Mouse (Mus musculus) limb, embryonic 12.5 days (tissue): ENCODE measurements around the gene Khdrbs2. TPM values are rescaled to one million over a fixed set of nuclear protein-coding genes. Genes with fewer than 3 reads are reported as not detected.

Experiments
- ATAC-seq: fragments of 200-750 bp; cut with Nextera tagmentation; 2 replicates; pipeline ENCODE4 v1.8.0; 2017; ENCODE audit warnings: low read depth, moderate TSS enrichment; ENCODE audit not compliant: insufficient number of reproducible peaks, insufficient read depth, low FRiP score, low TSS enrichment
- H3K27ac ChIP-seq: fragments of 300-500 bp; sonication (generic); 2 replicates; pipeline ENCODE4 v1.5.1; 2016; ENCODE audit warnings: mild to moderate bottlenecking, moderate library complexity
- H3K27me3 ChIP-seq: fragments of 300-500 bp; sonication (generic); 2 replicates; pipeline ENCODE4 v1.6.1; 2016; ENCODE audit warnings: mild to moderate bottlenecking, moderate library complexity
- H3K36me3 ChIP-seq: fragments of 300-500 bp; sonication (generic); 2 replicates; pipeline ENCODE4 v1.6.1; 2016; ENCODE audit warnings: mild to moderate bottlenecking, moderate library complexity
- H3K4me1 ChIP-seq: fragments of 300-500 bp; sonication (generic); replicated peaks from 2 replicates; pipeline ENCODE4 v1.6.1; 2016
- H3K4me2 ChIP-seq: fragments of 300-500 bp; sonication (generic); 2 replicates; pipeline ENCODE4 v1.6.1; 2016; ENCODE audit warnings: mild to moderate bottlenecking, moderate library complexity
- H3K4me3 ChIP-seq: fragments of 300-500 bp; sonication (generic); replicated peaks from 2 replicates; pipeline ENCODE4 v1.5.1; 2016; ENCODE audit warnings: mild to moderate bottlenecking
- H3K9ac ChIP-seq: fragments of 300-500 bp; sonication (generic); replicated peaks from 2 replicates; pipeline ENCODE4 v1.6.1; 2016; ENCODE audit warnings: mild to moderate bottlenecking, moderate library complexity
- H3K9me3 ChIP-seq: fragments of 300-500 bp; sonication (generic); 2 replicates; pipeline ENCODE4 v1.6.1; 2016; ENCODE audit warnings: mild to moderate bottlenecking, moderate library complexity
- WGBS: fragments of 180-500 bp; shearing (Covaris S2); methylation state at CpG from one replicate; pipeline ENCODE4 v1.1.7; 2016; 5-methylcytosine and 5-hydroxymethylcytosine counted together
- polyA plus RNA-seq: library from polyadenylated mRNA; unstranded; fragments of >200 nt; fragmentation: Nextera tagmentation; extraction: Ambion mirVana; gene quantifications from 2 replicates; pipeline ENCODE4 v1.2.1, GENCODE M21; 2016

The Khdrbs2 gene
- polyA plus RNA-seq, 1 experiment from 2014 or later, result 2.9 TPM

DNA sequence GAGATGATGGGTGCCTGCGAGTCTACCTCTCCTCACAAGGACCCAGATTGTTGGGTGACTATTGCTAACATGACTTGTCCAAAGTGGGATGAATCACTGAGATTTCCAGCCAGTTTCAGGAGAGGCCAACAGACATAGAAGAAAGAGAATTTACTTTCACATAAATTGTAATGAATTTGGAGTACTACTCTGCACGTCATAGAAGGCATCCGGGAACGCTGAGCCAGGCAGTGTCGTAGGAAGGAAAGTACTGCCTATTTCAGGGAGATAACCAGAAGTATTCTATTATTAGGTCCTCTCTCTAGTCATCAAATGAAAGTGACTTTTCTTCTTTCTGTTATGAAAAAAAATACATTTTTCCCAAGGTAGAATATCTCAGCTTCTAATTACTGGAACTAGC lies 466.6 kb downstream of the Khdrbs2 start:
- H3K27ac ChIP-seq, result no peak overlapping the region
- no peak overlapping the region for H3K4me2 ChIP-seq
- H3K9ac ChIP-seq, result no peak overlapping the region
- H3K4me1 ChIP-seq, result no peaks in the 10 kb centered on the region
- no peaks in the 10 kb centered on the region for H3K36me3 ChIP-seq
- no peak overlapping the region for H3K4me3 ChIP-seq
- no peak for ATAC-seq
- 91% methylated on average over 5 of the region's 5 CpGs for WGBS
- H3K9me3 ChIP-seq, result no peaks in the 10 kb centered on the region
- no peaks in the 10 kb centered on the region for H3K27me3 ChIP-seq

DNA sequence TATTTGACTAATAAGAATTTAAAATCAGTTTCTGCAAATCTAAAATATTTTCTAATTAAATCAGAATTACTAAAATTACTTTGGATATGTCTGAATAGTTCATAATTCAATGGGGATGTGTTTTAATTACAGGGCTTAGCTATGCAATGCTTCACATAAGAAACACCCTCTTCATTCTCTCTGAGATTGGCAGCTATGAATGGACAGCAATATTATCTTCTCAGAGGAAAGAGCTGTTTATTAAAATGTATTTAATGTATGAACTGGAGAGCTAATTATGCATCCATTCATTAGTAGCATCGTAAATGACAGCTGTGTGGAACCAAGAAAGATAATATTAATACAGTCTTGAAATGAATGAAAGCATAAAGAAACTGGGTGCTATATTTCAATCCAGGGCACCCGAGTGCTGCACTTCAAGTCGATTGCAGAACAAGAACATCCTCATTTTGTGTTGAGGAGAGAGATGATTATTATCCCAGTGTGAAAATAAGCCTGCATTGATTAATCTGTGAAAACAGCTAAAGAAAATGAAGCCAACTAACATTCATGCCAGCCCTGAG lies 477.2 kb downstream of the Khdrbs2 start:
- H3K9ac ChIP-seq, result no peak overlapping the region
- WGBS, result 82% methylated on average over 3 of the region's 3 CpGs
- H3K27ac ChIP-seq, result no peak overlapping the region
- no peaks in the 10 kb centered on the region for H3K9me3 ChIP-seq
- no peaks in the 10 kb centered on the region for H3K4me1 ChIP-seq
- no peak overlapping the region for H3K4me2 ChIP-seq
- no peak overlapping the region for H3K4me3 ChIP-seq
- H3K27me3 ChIP-seq, result no peaks in the 10 kb centered on the region
- no peak for ATAC-seq
- no peaks in the 10 kb centered on the region for H3K36me3 ChIP-seq

DNA sequence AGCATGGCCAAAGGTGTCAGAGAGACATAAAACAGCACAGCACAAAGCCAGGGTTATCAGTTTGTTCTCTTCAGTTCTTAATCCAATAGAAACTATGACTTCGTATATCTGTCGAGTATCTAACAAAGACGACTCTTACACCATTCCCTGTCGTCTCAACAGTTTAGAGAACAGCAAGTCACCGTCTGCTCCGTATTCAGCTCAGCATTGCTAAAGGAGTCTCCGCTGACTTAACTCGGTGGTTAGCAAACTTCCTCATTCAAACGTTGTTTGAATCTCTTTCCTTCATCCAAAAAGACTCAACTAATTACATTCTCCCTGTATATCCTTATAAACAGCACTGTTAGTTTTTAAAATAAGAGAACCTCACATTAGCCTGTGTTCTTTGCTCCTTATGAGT lies 521.3 kb downstream of the Khdrbs2 start:
- H3K4me2 ChIP-seq, result no peak overlapping the region
- no peak overlapping the region for H3K9ac ChIP-seq
- no peaks in the 10 kb centered on the region for H3K9me3 ChIP-seq
- ATAC-seq, result no peak
- no peak overlapping the region for H3K4me3 ChIP-seq
- 78% methylated on average over 9 of the region's 9 CpGs for WGBS
- H3K36me3 ChIP-seq, result no peaks in the 10 kb centered on the region
- H3K27ac ChIP-seq, result no peak overlapping the region
- no peaks in the 10 kb centered on the region for H3K27me3 ChIP-seq
- H3K4me1 ChIP-seq, result no peaks in the 10 kb centered on the region

DNA sequence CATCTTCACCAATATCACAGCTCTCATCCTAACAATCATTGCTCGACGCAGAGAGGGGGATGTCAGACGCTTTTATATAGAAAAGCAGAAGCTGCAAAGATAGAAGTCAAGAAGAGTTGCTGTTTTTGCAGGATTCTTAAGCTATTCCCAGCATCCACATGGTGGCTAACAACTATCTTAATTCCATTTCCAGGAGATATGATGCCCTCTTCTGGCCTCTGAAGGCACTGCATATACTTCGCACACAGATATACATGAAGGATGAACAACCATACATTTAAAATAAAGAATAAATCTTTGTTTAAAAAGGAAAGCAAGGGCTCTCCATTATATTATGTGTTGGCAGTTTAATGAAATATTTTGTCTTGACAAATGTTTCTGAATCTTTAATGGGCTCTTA lies 527.6 kb downstream of the Khdrbs2 start:
- Histone ChIP-seq H3K4me1 (no peaks in the 10 kb centered on the region), H3K9me3 (no peaks in the 10 kb centered on the region), H3K4me2 (no peak overlapping the region), H3K9ac (no peak overlapping the region), H3K4me3 (no peak overlapping the region), H3K27ac (no peak overlapping the region), H3K27me3 (no peaks in the 10 kb centered on the region), H3K36me3 (no peaks in the 10 kb centered on the region)
- WGBS, result 95% methylated on average over 4 of the region's 4 CpGs
- no peak for ATAC-seq

DNA sequence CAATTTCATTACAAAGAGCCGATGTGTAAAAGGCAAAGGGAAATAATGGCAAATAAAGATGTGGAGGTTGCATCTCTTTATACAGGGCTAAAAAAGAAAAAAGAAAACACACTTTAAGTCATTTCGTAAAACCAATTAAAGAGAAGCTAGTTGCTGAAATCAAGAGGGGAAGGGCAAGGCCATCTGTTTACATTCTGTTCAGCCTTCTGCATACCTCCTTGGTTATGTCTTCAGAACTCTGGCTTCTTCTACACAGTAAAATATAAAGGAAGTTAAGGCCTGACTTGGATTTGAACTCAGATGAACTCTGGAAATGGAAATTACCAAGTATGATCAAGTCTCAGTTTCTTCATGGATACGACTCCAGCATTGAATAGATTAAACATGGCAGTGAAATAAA lies 528.8 kb downstream of the Khdrbs2 start:
- no peak for ATAC-seq
- no peaks in the 10 kb centered on the region for H3K4me1 ChIP-seq
- no peak overlapping the region for H3K4me3 ChIP-seq
- no peaks in the 10 kb centered on the region for H3K36me3 ChIP-seq
- H3K4me2 ChIP-seq, result no peak overlapping the region
- WGBS, result 92% methylated on average over 3 of the region's 3 CpGs
- no peak overlapping the region for H3K9ac ChIP-seq
- no peaks in the 10 kb centered on the region for H3K27me3 ChIP-seq
- no peak overlapping the region for H3K27ac ChIP-seq
- no peaks in the 10 kb centered on the region for H3K9me3 ChIP-seq
